Mouse (Mus musculus) limb, embryonic 13.5 days (tissue): Measurements from ENCODE around the gene Krtap14. TPM values are rescaled to one million over a fixed set of nuclear protein-coding genes. Genes with fewer than 3 reads are reported as not detected.

ENCODE experiments used
- ATAC-seq: fragments of 200-750 bp; cut with Nextera tagmentation; 2 replicates; pipeline ENCODE4 v1.8.0; 2017; ENCODE audit warnings: low read depth, moderate number of reproducible peaks, moderate TSS enrichment; ENCODE audit not compliant: low FRiP score
- H3K27ac ChIP-seq: fragments of 300-500 bp; sonication (generic); 2 replicates; pipeline ENCODE4 v1.5.1; 2015; ENCODE audit warnings: inconsistent platforms, mild to moderate bottlenecking, moderate library complexity
- H3K27me3 ChIP-seq: fragments of 300-500 bp; sonication (generic); 2 replicates; pipeline ENCODE4 v1.6.1; 2015; ENCODE audit warnings: mild to moderate bottlenecking, inconsistent platforms
- H3K36me3 ChIP-seq: fragments of 300-500 bp; sonication (generic); 2 replicates; pipeline ENCODE4 v1.6.1; 2015; ENCODE audit warnings: inconsistent platforms, mild to moderate bottlenecking, moderate library complexity
- H3K4me1 ChIP-seq: fragments of 300-500 bp; sonication (generic); 2 replicates; pipeline ENCODE4 v1.6.1; 2015; ENCODE audit warnings: inconsistent platforms
- H3K4me2 ChIP-seq: fragments of 300-500 bp; sonication (generic); replicated peaks from 2 replicates; pipeline ENCODE4 v1.6.1; 2015; ENCODE audit warnings: inconsistent platforms, mild to moderate bottlenecking, moderate library complexity
- H3K4me3 ChIP-seq: fragments of 300-500 bp; sonication (generic); 2 replicates; pipeline ENCODE4 v1.5.1; 2015; ENCODE audit warnings: moderate library complexity, mild to moderate bottlenecking, inconsistent platforms
- H3K9ac ChIP-seq: fragments of 300-500 bp; sonication (generic); 2 replicates; pipeline ENCODE4 v1.6.1; 2015; ENCODE audit warnings: mild to moderate bottlenecking, inconsistent platforms
- H3K9me3 ChIP-seq: fragments of 300-500 bp; sonication (generic); 2 replicates; pipeline ENCODE4 v1.6.1; 2016; ENCODE audit warnings: inconsistent platforms
- WGBS: fragments of 180-500 bp; shearing (Covaris S2); methylation state at CpG from one replicate; pipeline ENCODE4 v1.1.7; 2015; 5-methylcytosine and 5-hydroxymethylcytosine counted together
- polyA plus RNA-seq: library from polyadenylated mRNA; unstranded; fragments of >200 nt; fragmentation: Nextera tagmentation; extraction: Ambion mirVana; gene quantifications from 2 replicates; pipeline ENCODE4 v1.2.1, GENCODE M21; 2015

Krtap14 gene
- polyA plus RNA-seq, 1 experiment from 2014 or later = not detected

DNA sequence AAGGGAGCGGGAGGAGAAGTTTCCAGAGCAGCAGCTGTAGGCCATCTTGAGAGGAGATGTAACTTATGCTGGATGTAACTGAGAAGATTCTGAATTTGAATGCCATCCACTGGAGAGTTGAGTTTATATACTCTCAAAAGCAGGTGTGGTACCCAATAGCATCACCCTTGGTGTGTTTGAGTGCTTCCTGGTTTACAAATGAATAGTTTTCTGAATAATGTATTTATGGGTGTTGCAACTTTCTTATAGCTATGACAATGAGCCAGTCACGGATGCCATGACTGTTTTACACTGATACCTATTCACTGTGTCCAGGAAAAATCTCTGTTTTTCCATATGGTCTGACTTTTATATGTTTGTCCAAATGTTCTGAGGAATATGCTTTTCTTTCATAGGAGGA, 51.8 kb downstream of the Krtap14 start, which contains the start of gene 2310057N15Rik:
2310057N15Rik (minus strand) TSS at position 101 of the 400 bp plus-strand sequence.
- no peaks in the 10 kb centered on the region for H3K4me1 ChIP-seq
- H3K4me2 ChIP-seq = no peak within 1 kb of the TSS
- H3K4me3 ChIP-seq = no peak within 1 kb of the TSS
- no peaks in the 10 kb centered on the region for H3K27me3 ChIP-seq
- no peak within 1 kb of the TSS for H3K9ac ChIP-seq
- H3K27ac ChIP-seq = no peak within 1 kb of the TSS
- no peak for ATAC-seq
- 84% methylated on average over 2 of the region's 2 CpGs for WGBS
- H3K36me3 ChIP-seq = no peaks in the 10 kb centered on the region
- H3K9me3 ChIP-seq = no peaks in the 10 kb centered on the region

Other genes with a start within 250 kb of the Krtap14 start
- gene Krtap24-1, start 213.9 kb downstream of the Krtap14 start, polyA plus RNA-seq = not detected in 2 replicates
- not detected in 2 replicates for gene 2310079G19Rik, start 198.5 kb downstream of the Krtap14 start, polyA plus RNA-seq
- not detected in 2 replicates for gene Krtap26-1, start 178.3 kb downstream of the Krtap14 start, polyA plus RNA-seq
- not detected in 2 replicates for gene Krtap27-1, start 154.5 kb downstream of the Krtap14 start, polyA plus RNA-seq
- gene 2310061N02Rik, start 118.2 kb downstream of the Krtap14 start, polyA plus RNA-seq = not detected in 2 replicates
- not detected in 2 replicates for gene Krtap13-1, start 97.3 kb downstream of the Krtap14 start, polyA plus RNA-seq
- gene Krtap13, start 74.5 kb downstream of the Krtap14 start, polyA plus RNA-seq = not detected in 2 replicates
- not detected in 2 replicates for gene 2310034C09Rik, start 67.3 kb downstream of the Krtap14 start, polyA plus RNA-seq
- gene 2310057N15Rik, start 51.9 kb downstream of the Krtap14 start, polyA plus RNA-seq = not detected in 2 replicates
- gene Gm5965, start 48.2 kb downstream of the Krtap14 start, polyA plus RNA-seq = not detected in 2 replicates
- gene Gm20741, start 13.9 kb downstream of the Krtap14 start, polyA plus RNA-seq = not detected in 2 replicates
- gene Krtap15, start 5.9 kb downstream of the Krtap14 start, polyA plus RNA-seq = not detected in 2 replicates
- not detected in 2 replicates for gene Krtap19-1, start 43.3 kb upstream of the Krtap14 start, polyA plus RNA-seq
- gene Krtap19-2, start 48.1 kb upstream of the Krtap14 start, polyA plus RNA-seq = not detected in 2 replicates
- not detected in 2 replicates for gene Krtap19-3, start 51.9 kb upstream of the Krtap14 start, polyA plus RNA-seq
- gene Krtap19-4, start 58.9 kb upstream of the Krtap14 start, polyA plus RNA-seq = not detected in 2 replicates
- gene Krtap19-5, start 70.3 kb upstream of the Krtap14 start, polyA plus RNA-seq = not detected in 2 replicates
- gene Krtap19-9b, start 106.1 kb upstream of the Krtap14 start, polyA plus RNA-seq = not detected in 2 replicates
- gene Krtap16-3, start 136.7 kb upstream of the Krtap14 start, polyA plus RNA-seq = not detected in 2 replicates
- gene Krtap22-2, start 184.6 kb upstream of the Krtap14 start, polyA plus RNA-seq = not detected in 2 replicates
- gene Gm10229, start 189.1 kb upstream of the Krtap14 start, polyA plus RNA-seq = not detected in 2 replicates
- gene Krtap6-1, start 205.6 kb upstream of the Krtap14 start, polyA plus RNA-seq = not detected in 2 replicates
- not detected in 2 replicates for gene Gm10228, start 215.3 kb upstream of the Krtap14 start, polyA plus RNA-seq
- gene Krtap6-5, start 221.7 kb upstream of the Krtap14 start, polyA plus RNA-seq = not detected in 2 replicates
- not detected in 2 replicates for gene 1110025L11Rik, start 237.9 kb upstream of the Krtap14 start, polyA plus RNA-seq